29 mouse cellular contexts compared by ENCODE assay signal in the genomic region with DNA sequence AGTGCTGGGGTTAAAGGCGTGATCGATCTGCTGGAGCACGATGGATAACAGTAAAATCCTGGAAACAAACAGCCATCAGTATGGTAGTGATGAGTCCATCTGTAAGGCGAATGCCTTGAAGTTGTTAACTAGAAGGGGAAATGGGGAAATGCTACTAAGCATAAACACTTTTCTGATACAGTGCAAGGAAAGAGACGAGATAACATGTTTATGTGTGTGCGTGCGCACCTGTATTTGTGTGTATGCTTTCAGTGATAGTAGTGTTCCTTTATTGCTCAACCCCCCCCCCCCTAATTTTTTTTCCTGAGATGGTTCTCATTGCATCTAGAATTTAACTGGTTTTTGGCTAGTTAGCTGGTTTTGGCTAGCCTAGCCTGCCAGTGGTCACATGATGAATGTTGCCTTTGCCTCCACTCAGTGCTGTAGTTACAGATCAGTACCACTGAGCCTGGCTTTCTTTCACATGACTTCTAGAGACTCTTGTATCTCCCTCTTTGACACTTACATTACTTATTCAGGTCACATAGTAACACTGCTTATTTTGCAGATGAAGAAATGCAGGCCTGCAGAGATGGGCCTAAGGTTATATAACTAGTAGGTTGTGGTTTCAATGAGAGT. TPM values are rescaled to one million over a fixed set of nuclear protein-coding genes. Genes with fewer than 3 reads are reported as not detected.
A peak's percentile ranks its signal among the peaks of the same experiment; 100 is the strongest.
DNase-seq lines count a peak whose midpoint lies in the region; ATAC-seq and TF ChIP-seq lines count a peak whose summit lies in the region.
"Had no signal": no experiment of that assay in that cellular context is flagged by ENCODE, and none has a peak within 500 bp of the region (broad histone marks: within the 10 kb centered on the region; RNA-seq: fewer than 3 reads in every experiment).

No protein-coding gene starts in this region.

- H3K4me1 ChIP-seq in heart, embryonic 13.5 days: peaks cover 41% of the 10 kb centered on the region
- peaks cover 11 to 14% of the 10 kb centered on the region in 2 experiments for H3K4me1 ChIP-seq in ES-E14 (ENCODE audit: control insufficient read depth in 2 of 2, insufficient read depth in 2 of 2, low read length in 2 of 2, poor library complexity in 1 of 2)
- peaks cover 79% of the 10 kb centered on the region for H3K4me1 ChIP-seq in liver, embryonic 13.5 days (replicated peaks)
- H3K4me1 ChIP-seq in forebrain, embryonic 13.5 days: peaks cover 25% of the 10 kb centered on the region
- H3K4me1 ChIP-seq in hindbrain, embryonic 11.5 days (replicated peaks; ENCODE audit: control insufficient read depth, insufficient read depth, low read length): 0 out of 2 replicates have a peak, but pooled peaks cover 4% of the 10 kb centered on the region

- no peak overlapping the region for H3K4me3 ChIP-seq in heart, embryonic 13.5 days
- no peak overlapping the region for H3K4me3 ChIP-seq in C2C12 (ENCODE audit: insufficient read depth, poor library complexity, severe bottlenecking)
- H3K4me3 ChIP-seq in ES-E14 (ENCODE audit: insufficient read depth in 1 of 2, low read depth in 1 of 2, low read length in 2 of 2, poor library complexity in 1 of 2, severe bottlenecking in 1 of 2): no peak overlapping the region
- H3K4me3 ChIP-seq in liver, embryonic 13.5 days (replicated peaks): 0 out of 2 replicates have a peak overlapping the region, but pooled peaks have one; percentile 22
- H3K4me3 ChIP-seq in forebrain, embryonic 13.5 days: no peak overlapping the region
- no peak overlapping the region for H3K4me3 ChIP-seq in hindbrain, embryonic 11.5 days (ENCODE audit: low read depth, low read length)
- H3K4me3 ChIP-seq: embryonic facial prominence, embryonic 12.5 days; forebrain, embryonic 15.5 days; gastrocnemius, adult 2 months; hindbrain, embryonic 12.5 days; myocyte; neural tube, embryonic 12.5 days had no signal

- H3K9me3 ChIP-seq in heart, embryonic 13.5 days: no peaks in the 10 kb centered on the region
- H3K9me3 ChIP-seq in ES-E14 (ENCODE audit: control insufficient read depth, insufficient read depth, low read depth, low read length): no peaks in the 10 kb centered on the region
- H3K9me3 ChIP-seq in liver, embryonic 13.5 days (replicated peaks): no peaks in the 10 kb centered on the region
- no peaks in the 10 kb centered on the region for H3K9me3 ChIP-seq in forebrain, embryonic 13.5 days (replicated peaks)
- H3K9me3 ChIP-seq in hindbrain, embryonic 11.5 days (ENCODE audit: control insufficient read depth, low read length): no peaks in the 10 kb centered on the region
- H3K9me3 ChIP-seq: embryonic facial prominence, embryonic 12.5 days; forebrain, embryonic 15.5 days; hindbrain, embryonic 12.5 days; neural tube, embryonic 12.5 days had no signal

- peaks cover 83% of the 10 kb centered on the region for H3K79me2 ChIP-seq in C2C12 (ENCODE audit: control insufficient read depth, insufficient read depth)

- H3K36me3 ChIP-seq in heart, embryonic 13.5 days: no peaks in the 10 kb centered on the region; the same call in 1 of the 2 replicates
- H3K36me3 ChIP-seq in C2C12 (ENCODE audit: control insufficient read depth, insufficient read depth) (no peaks in the 10 kb centered on the region), ES-E14 (ENCODE audit: control insufficient read depth, insufficient read depth, low read length, poor library complexity, severe bottlenecking) (no peaks in the 10 kb centered on the region)
- H3K36me3 ChIP-seq in liver, embryonic 13.5 days: peaks cover 19% of the 10 kb centered on the region
- H3K36me3 ChIP-seq in forebrain, embryonic 13.5 days (ENCODE audit: poor library complexity, severe bottlenecking): no peaks in the 10 kb centered on the region; the same call in 1 of the 2 replicates
- H3K36me3 ChIP-seq in hindbrain, embryonic 11.5 days (ENCODE audit: control insufficient read depth, insufficient read depth, low read length): no peaks in the 10 kb centered on the region
- H3K36me3 ChIP-seq: forebrain, embryonic 15.5 days; hindbrain, embryonic 12.5 days; neural tube, embryonic 12.5 days had no signal

- no peak overlapping the region for H3K27ac ChIP-seq in heart, embryonic 13.5 days (replicated peaks)
- H3K27ac ChIP-seq in ES-E14 (ENCODE audit: insufficient read depth, low read depth, low read length, poor library complexity, severe bottlenecking): peak overlapping the region; percentile 11; the same call in 1 of the 2 replicates
- peak overlapping the region; percentile 81 for H3K27ac ChIP-seq in liver, embryonic 13.5 days
- H3K27ac ChIP-seq in forebrain, embryonic 13.5 days: no peak overlapping the region
- H3K27ac ChIP-seq in hindbrain, embryonic 11.5 days (ENCODE audit: low read depth, low read length): no peak overlapping the region
- H3K27ac ChIP-seq: embryonic facial prominence, embryonic 12.5 days; forebrain, embryonic 15.5 days; gastrocnemius, adult 2 months; hindbrain, embryonic 12.5 days; neural tube, embryonic 12.5 days had no signal

- peak overlapping the region; percentile 43; the same call in 1 of the 2 replicates for H3K4me2 ChIP-seq in heart, embryonic 13.5 days
- H3K4me2 ChIP-seq in liver, embryonic 13.5 days: peak overlapping the region; percentile 46
- H3K4me2 ChIP-seq in forebrain, embryonic 13.5 days: no peak overlapping the region
- H3K4me2 ChIP-seq in hindbrain, embryonic 11.5 days (replicated peaks; ENCODE audit: low read depth, low read length): no peak overlapping the region
- H3K4me2 ChIP-seq: embryonic facial prominence, embryonic 12.5 days; forebrain, embryonic 15.5 days; hindbrain, embryonic 12.5 days; midbrain, embryonic 11.5 days; neural tube, embryonic 12.5 days had no signal

- H3ac ChIP-seq in C2C12 (ENCODE audit: control insufficient read depth, insufficient read length, low read depth): no peak overlapping the region

- no peak for TF ChIP-seq CTCF in C2C12 (IDR thresholded peaks at IDR 0.05; ENCODE audit: control insufficient read depth, insufficient read depth, insufficient read length)

- H3K9ac ChIP-seq in heart, embryonic 13.5 days: no peak overlapping the region
- H3K9ac ChIP-seq in ES-E14 (ENCODE audit: insufficient read depth, low read depth, low read length, poor library complexity, severe bottlenecking): no peak overlapping the region; the same call in 1 of the 2 replicates
- H3K9ac ChIP-seq in liver, embryonic 13.5 days: peak overlapping the region; percentile 34
- H3K9ac ChIP-seq in forebrain, embryonic 13.5 days: no peak overlapping the region
- no peak overlapping the region for H3K9ac ChIP-seq in hindbrain, embryonic 11.5 days (ENCODE audit: low read depth, low read length)
- H3K9ac ChIP-seq: embryonic facial prominence, embryonic 12.5 days; forebrain, embryonic 15.5 days; hindbrain, embryonic 12.5 days; neural tube, embryonic 12.5 days had no signal

- in situ Hi-C loops in ES-E14 (cut with MboI; ENCODE audit: low sequenced_read_pairs in 2 of 2, unreplicated experiment in 2 of 2): no loop called here

- no peak for DNase-seq in heart, adult 8-10 months (ENCODE audit: low spot score)
- DNase-seq in ES-E14 (ENCODE audit: low read depth, low spot score): no peak
- no peak for DNase-seq in liver, embryonic 13.5 days
- DNase-seq in urinary bladder, adult 18-20 months (ENCODE audit: low spot score in 2 of 2): no peak
- DNase-seq in hindbrain, embryonic 11.5 days (ENCODE audit: low spot score): no peak
- DNase-seq: adrenal gland, postnatal 14 days; cerebellum, adult 11-12 months; cerebellum, adult 9-11 months; embryo, embryonic 11 days; gastrocnemius, adult 2 months; gastrocnemius, postnatal 36 days; heart, adult 18-20 months; kidney, adult 18-20 months; kidney, postnatal 14 days; layer of hippocampus, adult 9-11 months; lung, postnatal 36 days; right cerebral cortex, adult 18-20 months; spleen, adult 18-20 months; thymus, postnatal 14 days had no signal

- peaks cover 60% of the 10 kb centered on the region for H3K79me3 ChIP-seq in C2C12 (ENCODE audit: low read depth)

- no peak for ATAC-seq in heart, embryonic 13.5 days (ENCODE audit: extremely low read depth, insufficient number of reproducible peaks, low FRiP score, low TSS enrichment)
- ATAC-seq in liver, embryonic 13.5 days (ENCODE audit: low read depth): no peak
- ATAC-seq in forebrain, embryonic 13.5 days: no peak
- no peak for ATAC-seq in hindbrain, embryonic 11.5 days (ENCODE audit: low FRiP score)
- ATAC-seq: forebrain, embryonic 15.5 days had no signal

- 97% methylated on average over 7 of the region's 7 CpGs for WGBS in heart, embryonic 13.5 days
- 84% methylated on average over 7 of the region's 7 CpGs for WGBS in liver, embryonic 13.5 days (ENCODE audit: insufficient replicate concordance)
- 96% methylated on average over 7 of the region's 7 CpGs for WGBS in forebrain, embryonic 13.5 days
- WGBS in hindbrain, embryonic 11.5 days: 99% methylated on average over 7 of the region's 7 CpGs

- H3K27me3 ChIP-seq in heart, embryonic 13.5 days (replicated peaks): no peaks in the 10 kb centered on the region
- H3K27me3 ChIP-seq in C2C12 (ENCODE audit: control insufficient read depth, insufficient read depth, insufficient read length): no peaks in the 10 kb centered on the region
- H3K27me3 ChIP-seq in liver, embryonic 13.5 days: no peaks in the 10 kb centered on the region
- no peaks in the 10 kb centered on the region for H3K27me3 ChIP-seq in forebrain, embryonic 13.5 days
- H3K27me3 ChIP-seq in hindbrain, embryonic 11.5 days (ENCODE audit: control insufficient read depth, insufficient read depth, low read length): no peaks in the 10 kb centered on the region
- H3K27me3 ChIP-seq: CH12.LX; embryonic facial prominence, embryonic 12.5 days; forebrain, embryonic 15.5 days; hindbrain, embryonic 12.5 days; neural tube, embryonic 12.5 days had no signal

RNA-seq across cellular contexts. Expression of gene Add1, which starts 4.7 kb away (rescaled TPM):
- 143 and 144 TPM in 2 replicates for polyA plus RNA-seq in heart, embryonic 13.5 days (2015; fragmentation: Nextera tagmentation; extraction: Ambion mirVana)
- total RNA-seq in heart, adult 8-10 months (2022): 100 to 1,000 TPM; 124 to 154 (median 134) TPM
- 151 TPM for polyA plus RNA-seq in C2C12 (2012; fragmentation: generic; extraction: Trizol)
- 57.5 and 78.4 TPM in 2 replicates for total RNA-seq in ES-E14 (2012; rRNA removed)
- polyA plus RNA-seq in liver, embryonic 13.5 days (2015; fragmentation: Nextera tagmentation; extraction: Ambion mirVana): 124 and 133 TPM in 2 replicates
- polyA plus RNA-seq in forebrain, embryonic 13.5 days (2015; fragmentation: Nextera tagmentation; extraction: Ambion mirVana): 173 and 185 TPM in 2 replicates
- polyA plus RNA-seq in hindbrain, embryonic 11.5 days (2014; fragmentation: Nextera tagmentation; extraction: Ambion mirVana): 161 and 167 TPM in 2 replicates

RNA-seq across cellular contexts. Expression of gene Sh3bp2, which starts 52.5 kb away (rescaled TPM):
- 3.9 and 4.9 TPM in 2 replicates for polyA plus RNA-seq in heart, embryonic 13.5 days (2015; fragmentation: Nextera tagmentation; extraction: Ambion mirVana)
- 1 to 10 TPM; 1.3 to 3.6 (median 1.8) TPM for total RNA-seq in heart, adult 8-10 months (2022)
- 10.2 TPM for polyA plus RNA-seq in C2C12 (2012; fragmentation: generic; extraction: Trizol)
- 2.4 and 3.4 TPM in 2 replicates for total RNA-seq in ES-E14 (2012; rRNA removed)
- polyA plus RNA-seq in liver, embryonic 13.5 days (2015; fragmentation: Nextera tagmentation; extraction: Ambion mirVana): 2.4 and 4.4 TPM in 2 replicates
- 19.1 and 23.1 TPM in 2 replicates for polyA plus RNA-seq in forebrain, embryonic 13.5 days (2015; fragmentation: Nextera tagmentation; extraction: Ambion mirVana)
- polyA plus RNA-seq in hindbrain, embryonic 11.5 days (2014; fragmentation: Nextera tagmentation; extraction: Ambion mirVana): 10.8 and 12.6 TPM in 2 replicates

RNA-seq across cellular contexts. Expression of gene Mfsd10, which starts 58.9 kb away (rescaled TPM):
- 75.1 and 78.4 TPM in 2 replicates for polyA plus RNA-seq in heart, embryonic 13.5 days (2015; fragmentation: Nextera tagmentation; extraction: Ambion mirVana)
- total RNA-seq in heart, adult 8-10 months (2022): 10 to 100 TPM in 3 of 4 experiments, 1 to 10 TPM in 1; 8.9 to 15.3 (median 11.0) TPM
- 69.3 TPM for polyA plus RNA-seq in C2C12 (2012; fragmentation: generic; extraction: Trizol)
- 192 and 348 TPM in 2 replicates for total RNA-seq in ES-E14 (2012; rRNA removed)
- polyA plus RNA-seq in liver, embryonic 13.5 days (2015; fragmentation: Nextera tagmentation; extraction: Ambion mirVana): 56.3 and 65.9 TPM in 2 replicates
- polyA plus RNA-seq in forebrain, embryonic 13.5 days (2015; fragmentation: Nextera tagmentation; extraction: Ambion mirVana): 86.9 and 99.0 TPM in 2 replicates
- polyA plus RNA-seq in hindbrain, embryonic 11.5 days (2014; fragmentation: Nextera tagmentation; extraction: Ambion mirVana): 70.5 and 75.5 TPM in 2 replicates

Comparison
In these comparisons a context has a peak if more than half of its experiments do, and no peak if none do; other contexts are left out.
1. H3K27ac ChIP-seq: peak in ES-E14 (single experiment) and liver, embryonic 13.5 days (single experiment); none in heart, embryonic 13.5 days (single experiment), forebrain, embryonic 13.5 days (single experiment) and hindbrain, embryonic 11.5 days (single experiment).
2. H3K4me2 ChIP-seq: peak in heart, embryonic 13.5 days (single experiment) and liver, embryonic 13.5 days (single experiment); none in forebrain, embryonic 13.5 days (single experiment) and hindbrain, embryonic 11.5 days (single experiment).